Mouse (Mus musculus) monocyte, adult 2 months (primary cell): ENCODE measurements around the gene Mapk14.
A peak's percentile ranks its signal among the peaks of the same experiment; 100 is the strongest.
"Not testable (repeated sequence)": the region's sequence is repeated elsewhere in the genome, so short reads cannot be mapped to it uniquely, and the experiment has no call there.

ENCODE experiments used
- DNase-seq, 2 experiments: peaks; one replicate each; pipeline ENCODE4 v3.0.0; 2022; ENCODE audit warnings: low spot score in 2 of 2, low read depth in 1 of 2

Mapk14 gene

DNA sequence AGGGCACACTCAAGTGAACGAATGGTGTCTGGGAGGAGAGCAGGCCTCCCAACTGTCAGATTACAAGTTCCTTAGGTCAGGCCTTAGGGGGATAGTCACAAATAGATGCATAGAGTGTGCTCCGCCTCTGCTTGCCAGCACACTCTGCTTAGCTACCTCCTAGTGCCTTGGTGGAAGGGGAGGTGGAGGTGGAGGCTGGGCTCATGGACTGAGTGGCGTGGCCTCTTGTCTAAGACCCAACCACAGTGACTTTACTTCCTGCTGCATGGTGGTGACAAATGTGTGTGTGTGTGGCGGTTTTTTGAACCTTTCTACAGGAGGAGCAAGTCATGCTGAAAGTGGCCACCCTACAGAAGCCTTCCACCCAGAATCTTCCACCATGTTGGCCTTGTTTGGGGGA, 45.4 kb downstream of the Mapk14 start:
- DNase-seq, result no peak

DNA sequence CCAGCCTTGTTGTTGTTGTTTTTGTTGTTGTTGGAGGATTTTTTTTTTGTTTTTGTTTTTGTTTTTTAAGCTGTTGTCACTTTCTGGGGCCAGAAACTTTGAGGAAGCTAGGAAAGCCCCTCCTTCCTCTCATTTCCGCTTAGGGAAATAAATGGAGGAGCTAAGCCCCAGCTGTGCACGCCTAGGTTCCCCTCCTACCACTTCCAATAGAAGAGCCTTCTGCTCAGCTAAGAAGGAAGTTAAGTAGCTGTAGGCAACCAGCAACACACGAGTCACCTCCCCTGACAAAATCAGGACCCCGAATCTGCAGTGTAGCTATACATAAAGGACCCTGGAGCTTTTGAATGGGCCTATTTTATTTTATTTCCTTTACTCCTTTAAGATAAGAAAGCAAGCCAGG, 46.8 kb downstream of the Mapk14 start:
- DNase-seq, result peak; percentile 26 to 31

DNA sequence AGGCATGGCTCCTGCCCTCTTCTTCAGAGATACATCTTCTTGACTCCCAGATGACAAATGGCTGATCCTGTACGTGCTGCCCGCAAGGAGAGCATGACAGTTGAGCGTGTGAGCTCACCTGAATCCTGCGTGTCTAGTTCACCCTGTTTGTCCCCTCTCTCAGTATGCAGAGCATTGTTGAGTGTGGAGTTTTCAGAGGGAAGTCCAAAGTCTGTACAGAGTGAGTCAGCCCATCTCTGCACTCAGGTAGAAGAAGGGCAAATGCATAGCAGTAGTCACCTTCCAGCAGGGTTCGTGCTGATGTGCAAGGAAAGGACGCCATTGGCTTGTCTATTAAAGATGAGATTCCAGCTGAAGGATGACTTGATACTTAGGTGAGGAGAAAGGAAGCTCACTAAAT, 48.1 kb downstream of the Mapk14 start:
- no peak for DNase-seq

DNA sequence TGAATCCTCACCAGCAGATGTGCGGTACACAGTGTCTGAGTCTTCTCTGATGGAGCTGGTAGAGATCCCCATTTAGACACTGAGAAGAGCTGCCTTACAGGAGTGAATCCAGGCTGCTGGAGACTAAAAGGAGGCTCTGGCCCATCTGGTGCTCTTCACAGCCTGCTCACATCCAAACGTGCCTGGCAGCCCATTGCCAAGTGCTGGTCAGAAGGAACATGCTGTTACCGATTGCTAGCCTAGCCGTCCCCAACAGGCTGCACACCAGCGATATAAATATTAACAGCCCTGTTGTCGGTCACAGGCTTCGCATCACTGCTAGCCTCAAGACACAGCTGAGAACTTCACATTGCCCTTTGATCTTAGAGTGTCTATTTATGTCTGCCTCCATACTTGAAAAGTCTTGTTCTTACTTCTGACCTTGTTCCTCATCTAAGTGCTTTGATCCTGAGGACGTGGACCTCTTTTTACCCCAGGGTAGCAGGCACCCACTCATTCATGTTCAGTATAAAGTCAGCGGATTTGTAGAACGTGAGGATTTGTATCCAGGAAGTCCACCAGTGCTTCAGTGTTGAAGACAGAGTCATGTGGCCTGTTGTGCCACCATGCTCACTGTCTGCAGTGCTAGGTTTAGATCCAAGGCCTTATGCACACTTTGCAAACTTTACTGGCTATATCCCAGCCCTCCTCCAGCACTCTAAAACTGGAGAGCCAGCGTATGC, 52.2 kb downstream of the Mapk14 start:
- DNase-seq, result no peak

DNA sequence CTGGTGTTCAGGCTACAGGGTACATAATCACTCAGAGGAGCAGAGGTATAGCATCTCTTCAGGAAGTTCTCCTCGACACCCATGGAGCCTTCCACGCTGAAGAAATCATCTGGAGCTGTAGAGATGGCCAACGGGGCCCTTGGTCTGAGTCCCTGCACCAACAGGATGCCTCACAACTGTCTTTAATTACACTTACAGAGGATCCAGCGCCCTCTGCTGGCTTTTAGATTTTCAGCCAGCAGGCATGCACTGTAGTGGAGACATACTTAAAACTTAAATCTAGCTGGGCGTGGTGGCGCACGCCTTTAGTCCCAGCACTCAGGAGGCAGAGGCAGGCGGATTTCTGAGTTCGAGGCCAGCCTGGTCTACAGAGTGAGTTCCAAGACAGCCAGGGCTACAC, 52.8 kb downstream of the Mapk14 start:
- DNase-seq, result no peak

DNA sequence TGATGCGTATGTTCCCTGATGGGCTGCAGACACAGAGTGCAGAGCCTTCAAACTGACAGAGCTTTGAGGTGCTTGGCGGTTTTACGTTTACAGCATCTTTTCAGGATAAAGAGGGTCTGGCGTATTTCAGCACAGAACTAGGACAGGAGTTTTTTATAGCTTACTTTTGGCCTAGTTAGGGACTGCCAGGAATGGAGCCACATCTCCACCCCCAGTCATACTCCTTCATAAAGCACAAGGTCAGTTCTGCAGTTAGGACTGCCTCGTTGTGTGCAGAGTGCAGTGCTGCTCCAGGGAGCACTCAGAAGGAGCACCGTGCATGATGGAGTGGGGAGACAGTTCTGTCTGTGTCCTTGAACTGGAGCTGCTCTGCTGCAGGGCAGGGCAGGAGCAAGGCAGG, 54.6 kb downstream of the Mapk14 start:
- DNase-seq, result no peak

DNA sequence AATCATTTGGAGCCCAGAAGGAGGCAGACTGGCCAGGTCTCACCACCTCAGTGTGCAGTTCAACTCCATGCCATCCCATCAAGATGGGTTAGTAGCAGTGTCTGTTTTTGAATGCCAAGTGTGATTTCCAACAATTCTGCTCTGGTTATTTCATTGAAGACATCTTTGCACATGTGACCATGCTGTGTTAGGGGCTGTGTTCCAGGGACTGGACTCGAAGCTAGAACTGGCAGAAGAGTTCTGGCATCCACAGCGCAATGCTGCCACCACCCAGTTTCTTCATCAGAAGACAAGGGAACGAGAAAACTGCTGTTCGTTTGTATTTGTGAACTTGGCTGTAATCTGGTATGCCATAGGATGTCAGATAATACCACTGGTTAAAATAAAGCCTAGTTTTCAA, 56.9 kb downstream of the Mapk14 start:
- no peak for DNase-seq

DNA sequence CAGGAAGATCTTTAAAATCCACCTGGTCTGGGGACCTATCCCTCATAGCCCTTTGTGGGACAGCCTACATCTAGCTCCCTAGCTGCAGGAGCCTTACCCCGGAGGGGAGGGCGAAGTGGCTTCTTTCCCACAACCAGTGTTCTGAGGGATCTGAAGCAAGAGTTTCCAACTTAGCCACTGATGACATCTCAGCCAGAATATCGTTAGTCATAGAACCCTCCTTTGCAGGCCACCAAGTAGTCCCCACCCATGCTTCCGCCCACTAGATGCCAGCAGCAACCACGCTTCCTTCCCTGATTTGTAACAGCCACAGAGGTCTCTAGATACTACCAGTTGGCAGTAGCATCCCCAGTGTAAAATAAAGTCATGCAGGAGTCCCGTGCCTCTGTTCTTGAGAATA, 59.5 kb downstream of the Mapk14 start:
- DNase-seq, result peak; percentile 59 to 77

DNA sequence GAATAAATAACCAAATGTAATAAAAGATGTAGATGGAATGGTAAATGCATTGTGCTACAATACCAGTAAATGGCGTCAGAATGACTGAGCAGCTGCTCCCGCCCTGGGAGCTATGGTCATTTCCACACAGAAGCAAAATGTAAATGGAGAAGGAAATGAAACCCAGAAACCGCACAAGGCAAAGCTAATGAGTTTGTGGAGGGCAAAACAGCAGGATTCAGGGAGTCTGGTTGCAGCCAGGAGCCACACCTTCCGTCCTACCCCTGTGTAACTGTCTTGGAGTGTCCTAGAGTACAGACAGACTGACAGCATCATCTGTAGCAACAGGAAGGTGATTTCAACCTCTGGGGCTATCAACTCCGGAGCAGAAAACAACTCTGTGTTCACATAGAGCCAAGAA, 65.3 kb downstream of the Mapk14 start:
- peak; percentile 40 to 43 for DNase-seq

DNA sequence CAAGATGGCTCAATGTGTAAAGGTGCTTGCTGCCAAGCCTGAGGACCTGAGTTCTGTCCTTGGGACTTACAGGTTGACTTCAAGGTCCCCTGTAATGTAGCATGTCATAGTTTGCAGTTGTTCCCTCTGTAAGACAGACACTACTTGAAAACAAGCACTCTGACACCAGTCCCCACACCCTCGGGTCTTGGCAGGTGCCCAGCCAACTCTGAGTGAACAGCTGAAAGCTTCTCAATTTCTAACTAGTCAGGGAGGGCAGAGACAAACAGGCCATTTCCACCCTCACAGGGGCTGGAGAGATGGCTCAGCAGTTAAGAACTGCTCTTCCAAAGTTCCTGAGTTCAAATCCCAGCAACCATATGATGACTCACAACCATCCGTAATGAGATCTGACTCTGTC, 66.3 kb downstream of the Mapk14 start:
- DNase-seq, result no peak

DNA sequence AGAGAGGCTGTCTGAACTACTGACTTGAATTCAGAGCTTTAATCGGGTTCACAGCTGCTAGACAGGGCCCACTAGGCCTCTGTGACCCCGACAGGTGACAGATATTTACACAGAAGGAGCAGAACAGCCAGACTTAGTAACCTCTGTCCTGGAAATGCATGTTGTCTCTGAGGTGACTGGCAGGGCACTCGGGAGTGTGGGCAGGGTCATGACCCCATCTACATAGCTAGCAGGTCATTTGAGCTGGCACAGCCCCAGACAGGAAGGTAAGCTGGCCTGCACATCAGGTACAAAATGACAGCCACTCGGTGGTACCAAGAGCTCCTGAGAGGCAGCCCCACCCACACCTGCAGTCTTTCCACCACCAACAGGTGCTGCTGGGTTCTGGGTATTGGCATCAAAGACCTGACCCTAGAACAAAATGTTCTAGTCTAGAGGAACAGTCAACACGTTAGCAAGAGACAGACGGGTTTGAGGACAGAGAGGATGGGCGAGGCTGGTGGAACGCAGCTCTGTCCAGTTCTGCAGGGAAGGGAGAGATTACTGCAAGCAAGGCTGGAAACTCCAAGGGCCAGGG, 69.7 kb downstream of the Mapk14 start:
- DNase-seq, result no peak

DNA sequence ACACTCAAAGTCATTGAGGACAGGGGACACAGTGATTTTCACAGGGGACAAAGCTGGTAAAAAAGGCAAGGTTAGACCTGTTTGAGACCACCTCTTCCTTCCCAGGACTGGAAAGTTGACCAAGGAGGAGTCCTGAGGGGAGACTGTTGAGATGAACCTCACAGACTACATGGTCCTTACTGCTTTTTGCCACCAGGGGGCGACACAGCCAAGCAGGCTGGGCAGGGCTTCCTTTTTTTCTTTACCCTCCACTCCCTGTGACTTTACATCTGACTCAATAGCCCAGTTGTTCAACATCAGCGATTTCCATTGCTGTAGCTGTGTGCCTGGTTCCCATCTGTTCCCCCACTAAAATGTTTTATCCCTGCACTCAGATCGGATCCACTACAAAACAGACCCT, 70.7 kb downstream of the Mapk14 start:
- peak; percentile 66 to 79 for DNase-seq

DNA sequence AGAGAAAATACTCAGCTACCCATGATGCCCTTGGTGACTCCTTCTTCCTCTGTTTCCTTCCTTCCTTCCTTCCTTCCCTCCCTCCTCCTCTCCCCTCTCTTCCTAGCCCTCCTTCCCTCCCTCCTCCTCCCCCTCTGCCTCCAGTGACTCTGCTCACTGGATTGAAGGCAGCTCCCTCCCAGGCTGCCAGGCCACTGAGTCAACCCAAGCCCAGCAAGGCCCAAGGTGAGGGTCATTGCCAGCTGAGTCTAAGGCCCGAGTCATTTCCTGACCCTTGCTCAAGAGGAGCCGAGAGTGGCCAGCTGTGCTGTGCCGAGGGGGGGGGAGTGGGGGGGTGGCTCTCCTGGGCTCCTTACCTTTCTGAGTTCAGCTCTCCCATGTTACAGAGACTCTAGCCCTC, 75.1 kb downstream of the Mapk14 start:
- no peak for DNase-seq

DNA sequence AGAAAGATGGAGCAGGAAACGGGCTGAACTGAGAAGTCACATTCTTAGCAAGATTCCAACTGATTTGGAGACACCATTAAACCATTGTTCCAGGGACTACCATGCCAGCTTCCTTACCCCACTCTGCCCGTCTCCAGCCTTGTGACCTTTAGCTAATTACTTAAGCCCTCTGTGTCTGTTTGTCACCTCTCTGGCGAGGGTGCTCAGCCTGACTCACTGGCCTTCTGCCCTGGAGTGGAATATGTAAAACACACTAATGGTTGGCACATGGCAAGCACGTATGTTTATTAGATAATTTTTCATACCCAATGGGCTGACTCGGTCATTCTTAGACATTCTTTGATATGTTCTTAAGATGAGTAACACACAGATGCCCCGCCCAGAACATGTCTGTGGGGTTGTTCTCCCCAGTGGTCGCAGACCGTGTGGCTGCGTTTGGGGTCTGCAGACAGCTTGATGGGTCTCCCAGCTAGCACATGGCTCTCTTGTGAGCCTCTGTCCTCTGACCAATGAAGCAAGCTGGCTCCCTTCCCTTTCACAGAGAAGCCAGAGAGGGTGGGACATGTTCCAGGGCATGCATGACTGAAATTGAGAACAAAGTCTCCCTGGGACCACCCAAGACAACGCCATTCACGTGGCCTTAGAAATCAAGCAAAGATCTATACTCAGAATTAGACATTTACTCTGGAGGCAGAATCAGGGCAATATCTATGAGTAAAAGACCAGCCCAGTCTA, 75.8 kb downstream of the Mapk14 start:
- DNase-seq, result no peak

DNA sequence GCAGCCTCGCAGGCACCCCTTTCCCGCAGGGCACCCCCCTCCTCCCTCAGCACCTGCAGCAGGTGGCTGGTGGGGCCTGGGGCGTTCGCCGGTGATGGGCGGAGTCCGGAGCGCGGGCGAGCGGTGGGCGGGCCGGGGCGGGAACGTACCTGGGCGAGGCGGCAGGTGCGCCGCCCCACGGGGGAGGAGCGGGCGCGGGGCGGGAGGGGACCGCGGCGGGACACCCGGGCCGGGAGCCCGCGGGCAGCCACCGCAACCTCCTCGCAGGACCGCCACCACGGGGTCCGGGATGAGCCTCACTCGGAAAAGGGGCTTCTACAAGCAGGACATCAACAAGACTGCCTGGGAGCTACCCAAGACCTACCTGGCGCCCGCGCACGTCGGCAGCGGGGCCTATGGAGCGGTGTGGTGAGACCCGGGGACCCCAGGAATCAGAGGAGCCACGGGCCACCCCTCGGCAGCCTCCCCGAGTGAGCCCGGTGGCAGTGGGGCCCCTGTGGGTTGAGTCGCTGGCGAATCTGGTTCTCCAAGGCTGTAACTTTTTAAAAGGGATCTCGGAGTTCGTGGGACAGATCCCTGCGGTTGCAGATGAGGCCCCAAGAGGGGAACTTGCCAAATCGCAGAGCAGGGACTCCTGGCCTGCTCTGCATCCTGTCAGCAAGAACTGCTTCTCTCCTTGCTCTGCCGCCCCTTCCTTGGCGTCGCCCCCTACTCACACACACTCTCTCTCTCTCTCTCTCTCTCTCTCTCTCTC, 78.2 kb downstream of the Mapk14 start, which contains the start of gene Mapk13:
Gene Mapk13, plus strand, starts transcription at position 177 of the 754 bp plus-strand sequence.
- DNase-seq, result peak in 1 of 2 experiments; percentile 38

DNA sequence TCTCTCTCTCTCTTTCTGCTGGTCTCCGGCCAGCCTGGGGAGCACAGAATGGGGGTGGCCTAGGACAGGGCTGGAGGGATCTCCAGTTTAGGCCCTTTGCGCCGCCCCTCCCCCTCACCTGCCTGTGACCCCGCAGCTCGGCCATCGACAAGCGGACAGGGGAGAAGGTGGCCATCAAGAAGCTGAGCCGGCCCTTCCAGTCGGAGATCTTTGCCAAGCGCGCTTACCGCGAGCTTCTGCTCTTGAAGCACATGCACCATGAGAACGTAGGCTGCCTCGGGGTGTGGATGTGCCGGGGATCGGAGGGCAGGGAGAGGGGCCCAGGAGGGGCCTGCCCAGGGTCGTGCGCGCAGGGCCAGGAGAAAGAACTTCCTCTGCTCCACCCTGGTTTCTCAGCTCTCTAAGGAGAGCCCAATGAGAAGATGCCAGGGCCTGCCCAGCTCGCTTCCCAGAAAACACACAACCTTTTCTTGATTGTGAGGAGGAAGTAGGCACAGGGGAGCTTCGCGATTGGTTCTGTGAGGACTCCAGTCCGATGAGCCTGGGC, 78.8 kb downstream of the Mapk14 start:
- DNase-seq, result peak in 1 of 2 experiments; percentile 22

DNA sequence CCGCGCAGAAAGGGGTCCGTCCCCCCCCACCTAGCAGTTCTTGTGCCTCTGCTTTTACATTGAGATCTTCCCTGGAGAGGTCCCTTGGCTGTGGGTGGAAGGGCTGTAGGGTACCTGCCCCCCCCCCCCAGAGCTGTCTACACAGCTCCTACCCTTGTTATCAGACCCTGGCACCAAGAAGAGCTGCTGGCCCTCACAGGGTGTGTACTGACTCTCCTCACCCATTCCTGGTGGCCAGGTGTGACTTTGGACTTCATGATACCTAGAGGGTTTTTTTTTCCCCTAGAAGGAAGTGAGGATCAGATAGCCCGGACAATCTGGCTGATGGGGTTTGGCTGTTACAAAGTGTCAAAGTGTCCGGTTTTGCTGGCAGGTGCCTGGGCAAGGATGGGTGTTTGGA, 80.2 kb downstream of the Mapk14 start:
- DNase-seq, result no peak

DNA sequence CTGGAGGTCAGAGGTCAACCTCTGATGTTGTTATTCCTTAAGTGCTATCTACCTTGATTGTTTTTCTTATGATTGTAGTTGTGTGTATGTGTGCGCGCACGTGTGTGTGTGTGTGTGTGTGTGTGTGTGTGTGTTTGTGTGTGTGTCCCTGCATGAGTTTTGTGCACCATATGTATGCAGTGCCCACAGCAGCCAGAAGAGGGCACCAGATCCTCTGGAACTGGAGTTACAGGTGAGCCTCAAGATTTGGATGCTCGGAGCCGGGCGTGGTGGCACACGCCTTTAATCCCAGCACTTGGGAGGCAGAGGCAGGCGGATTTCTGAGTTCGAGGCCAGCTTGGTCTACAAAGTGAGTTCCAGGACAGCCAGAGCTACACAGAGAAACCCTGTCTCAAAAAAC, 83.2 kb downstream of the Mapk14 start:
- not testable (repeated sequence) for DNase-seq

DNA sequence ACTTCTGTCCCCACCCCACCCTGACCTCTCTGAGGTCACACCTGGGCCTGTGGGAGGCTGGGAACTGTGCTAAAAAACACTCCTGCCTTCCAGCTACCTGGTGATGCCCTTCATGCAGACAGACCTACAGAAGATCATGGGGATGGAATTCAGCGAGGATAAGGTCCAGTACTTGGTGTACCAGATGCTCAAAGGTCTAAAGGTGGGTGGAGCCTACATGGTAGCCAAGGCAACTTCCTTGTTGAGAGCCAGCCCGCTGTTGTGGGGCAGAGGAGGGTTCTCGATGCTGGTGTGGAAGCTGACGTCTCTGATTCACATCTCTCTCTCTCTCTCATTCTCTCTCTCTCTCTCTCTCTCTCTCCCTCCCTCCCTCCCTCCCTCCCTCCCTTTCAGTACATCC, 84.0 kb downstream of the Mapk14 start:
- no peak for DNase-seq

DNA sequence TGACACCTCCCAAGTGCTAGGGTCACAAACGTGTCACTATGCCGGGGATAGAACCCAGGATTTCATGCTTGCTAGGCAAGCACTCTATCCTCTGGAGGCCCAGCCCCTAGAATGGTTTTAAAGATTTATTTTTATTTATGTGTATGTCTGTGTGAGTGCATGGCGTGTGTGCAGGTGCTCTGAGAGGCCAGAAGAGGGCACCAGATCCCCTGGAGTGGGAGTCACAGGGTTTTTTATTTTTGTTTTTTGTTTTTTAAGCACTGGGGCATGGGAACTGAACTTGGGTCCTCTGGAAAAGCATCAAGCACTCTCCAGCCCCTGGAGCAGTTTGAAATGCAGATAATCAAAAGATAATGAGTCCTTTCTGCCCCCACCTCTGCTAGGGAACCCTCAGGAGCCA, 85.7 kb downstream of the Mapk14 start:
- no peak for DNase-seq

DNA sequence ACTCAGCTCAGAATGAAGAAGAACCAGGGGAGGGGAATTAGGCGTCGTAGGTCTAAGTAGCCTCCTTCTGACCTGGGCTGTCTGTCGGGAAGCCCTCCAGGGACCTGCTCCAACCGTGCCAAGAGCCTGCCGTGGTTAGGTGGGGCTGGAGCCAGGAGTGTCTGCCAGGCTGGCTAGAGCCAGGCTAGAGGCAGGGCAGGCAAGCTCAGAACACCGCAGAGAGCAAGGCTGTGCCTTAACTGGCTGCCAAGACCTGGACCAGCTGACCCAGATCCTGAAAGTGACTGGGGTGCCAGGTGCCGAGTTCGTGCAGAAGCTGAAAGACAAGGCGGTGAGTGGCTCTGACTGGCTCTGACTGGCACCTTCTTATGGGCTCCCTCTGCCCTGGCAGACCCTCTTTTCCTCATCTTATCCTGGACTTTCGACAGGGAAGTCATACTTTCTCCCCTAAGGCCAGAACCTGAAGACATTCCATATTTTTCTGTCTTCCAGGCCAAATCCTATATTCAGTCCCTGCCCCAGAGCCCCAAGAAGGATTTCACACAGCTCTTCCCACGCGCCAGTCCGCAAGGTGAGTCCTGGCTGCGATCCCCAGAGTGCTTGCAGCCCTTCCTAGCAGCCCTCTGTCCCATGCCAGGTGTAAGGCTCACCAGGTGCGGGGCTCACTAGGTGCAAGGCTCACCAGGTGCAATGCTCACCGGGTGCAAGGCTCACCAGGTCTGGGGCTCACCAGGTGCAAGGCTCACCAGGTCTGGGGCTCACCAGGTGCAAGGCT, 86.3 kb downstream of the Mapk14 start:
- no peak for DNase-seq
